Mouse (Mus musculus): ENCODE results near the gene Prkn.

Gene Prkn

DNA sequence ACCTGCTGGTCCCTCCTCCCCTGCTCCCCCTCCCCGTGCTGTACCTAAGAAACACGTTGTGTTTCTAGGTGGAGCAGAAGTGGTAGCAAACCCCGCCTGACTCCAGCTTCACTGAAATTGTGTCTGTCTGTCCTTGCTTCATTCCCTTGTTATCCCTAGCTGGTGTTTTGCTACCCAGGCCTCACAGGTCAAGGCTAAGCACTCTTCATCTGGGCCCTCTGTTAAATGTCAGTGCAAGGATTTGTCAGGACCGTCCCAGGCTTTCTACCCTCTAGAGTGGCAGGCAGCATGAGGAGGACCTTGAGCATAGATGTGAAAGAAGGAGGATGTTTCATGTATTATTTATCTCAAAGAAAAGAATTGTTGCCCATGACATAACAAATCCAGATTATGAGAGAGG, 388.8 kb downstream of the Prkn start:
- in situ Hi-C loops (cut with MboI; ENCODE audit: low pct_unique_long_range_greater_than_20kb in 1 of 2, low sequenced_read_pairs in 2 of 2, unreplicated experiment in 1 of 2), result no loop called here

DNA sequence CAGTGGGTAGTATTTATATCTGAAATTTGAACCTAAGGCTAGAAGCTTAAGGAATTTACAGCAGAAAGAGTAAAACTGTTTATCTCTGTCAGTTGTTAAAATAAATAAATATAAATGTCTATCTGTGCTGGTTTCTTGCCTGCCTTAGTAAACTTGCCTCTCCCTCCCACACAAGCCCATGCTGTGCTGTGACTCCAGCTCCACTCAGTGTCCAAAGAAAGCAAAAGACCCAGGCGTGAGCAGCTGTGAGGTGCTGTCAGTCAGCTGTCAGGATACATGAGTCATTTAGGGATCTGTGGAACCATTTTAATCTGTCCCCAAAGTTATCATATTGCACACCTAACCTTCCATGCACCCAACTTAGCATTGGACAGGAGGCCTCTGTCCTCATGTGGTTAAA, 389.2 kb downstream of the Prkn start:
- in situ Hi-C loops (cut with MboI; ENCODE audit: low pct_unique_long_range_greater_than_20kb in 1 of 2, low sequenced_read_pairs in 2 of 2, unreplicated experiment in 1 of 2), result no loop called here

DNA sequence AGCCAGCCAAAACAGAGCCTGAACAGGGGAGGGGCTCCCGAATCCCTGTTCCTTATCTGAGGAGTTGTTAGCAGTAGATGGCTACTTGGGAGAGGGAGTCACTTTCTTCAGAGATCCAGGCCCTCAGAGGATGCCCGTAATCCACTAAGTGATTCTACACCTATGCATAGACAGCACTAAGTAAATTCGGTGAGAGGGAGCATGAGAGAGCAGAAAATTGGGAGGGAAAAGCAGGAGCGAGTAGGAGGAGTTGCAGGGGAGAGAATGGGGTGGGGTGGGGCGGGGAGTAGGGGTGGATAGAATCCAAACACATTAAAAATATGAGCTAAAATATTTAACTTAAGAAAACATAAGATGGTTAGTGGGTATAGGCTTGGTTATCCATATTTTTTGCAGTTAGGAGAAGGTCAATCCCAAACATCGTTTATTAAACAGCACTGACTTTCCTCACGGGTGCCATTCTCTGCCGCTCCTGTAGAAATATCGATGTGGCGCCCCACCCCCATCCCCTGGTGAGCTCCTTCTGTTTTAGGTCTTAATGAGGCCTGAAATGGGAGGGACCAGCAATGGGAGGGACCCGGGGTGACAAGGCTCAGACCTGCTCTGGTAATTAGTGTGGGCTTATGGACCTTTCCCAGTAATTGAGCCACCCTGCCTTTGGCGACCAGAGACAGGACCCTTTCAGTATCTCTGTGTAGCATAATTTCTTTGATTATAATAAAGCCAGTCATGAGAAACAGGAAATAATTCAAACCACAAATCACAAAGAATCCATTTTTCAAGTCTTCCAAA, 390.6 kb downstream of the Prkn start:
- in situ Hi-C loops (cut with MboI; ENCODE audit: low pct_unique_long_range_greater_than_20kb in 1 of 2, low sequenced_read_pairs in 2 of 2, unreplicated experiment in 1 of 2), result no loop called here

DNA sequence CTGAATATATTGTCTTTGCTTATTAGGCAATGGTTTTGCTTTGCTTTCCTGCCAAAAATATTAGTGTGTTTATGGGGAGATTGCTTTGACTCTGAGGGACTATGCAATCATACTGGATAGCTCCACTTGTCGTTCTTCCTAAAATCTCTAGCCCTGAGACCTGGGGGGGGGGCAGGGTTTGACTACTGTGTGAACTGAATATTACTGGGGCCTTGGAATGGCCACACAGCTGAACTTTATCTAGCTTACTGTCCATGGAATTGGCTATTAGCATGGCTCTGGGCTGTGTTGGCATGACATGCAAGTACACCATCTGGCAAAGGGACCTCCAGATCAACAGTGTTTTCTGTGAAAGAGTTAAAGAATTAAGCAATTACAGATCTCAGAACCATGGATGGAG, 395.1 kb downstream of the Prkn start:
- in situ Hi-C loops (cut with MboI; ENCODE audit: low pct_unique_long_range_greater_than_20kb in 1 of 2, low sequenced_read_pairs in 2 of 2, unreplicated experiment in 1 of 2), result no loop called here

DNA sequence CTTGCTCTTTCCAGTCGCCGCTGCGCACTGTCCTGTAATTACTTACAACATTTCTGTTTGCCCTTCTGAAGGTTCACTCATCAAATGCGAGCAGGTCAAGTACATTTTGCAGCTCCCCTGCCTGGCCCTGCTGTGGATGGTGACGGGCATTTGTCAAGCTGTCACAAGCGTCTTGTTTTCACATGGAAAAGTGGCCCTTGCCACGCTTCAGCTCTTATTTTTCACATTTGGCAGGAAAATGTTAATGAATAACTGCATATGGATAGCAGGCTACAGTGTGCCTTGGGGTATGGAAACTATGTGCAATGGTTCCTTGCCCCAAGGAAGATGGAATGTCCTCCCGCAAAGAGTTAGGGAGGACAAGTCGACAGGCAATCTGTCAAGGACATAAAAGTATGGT, 404.9 kb downstream of the Prkn start:
- in situ Hi-C loops (cut with MboI; ENCODE audit: low pct_unique_long_range_greater_than_20kb in 1 of 2, low sequenced_read_pairs in 2 of 2, unreplicated experiment in 1 of 2), result no loop called here

DNA sequence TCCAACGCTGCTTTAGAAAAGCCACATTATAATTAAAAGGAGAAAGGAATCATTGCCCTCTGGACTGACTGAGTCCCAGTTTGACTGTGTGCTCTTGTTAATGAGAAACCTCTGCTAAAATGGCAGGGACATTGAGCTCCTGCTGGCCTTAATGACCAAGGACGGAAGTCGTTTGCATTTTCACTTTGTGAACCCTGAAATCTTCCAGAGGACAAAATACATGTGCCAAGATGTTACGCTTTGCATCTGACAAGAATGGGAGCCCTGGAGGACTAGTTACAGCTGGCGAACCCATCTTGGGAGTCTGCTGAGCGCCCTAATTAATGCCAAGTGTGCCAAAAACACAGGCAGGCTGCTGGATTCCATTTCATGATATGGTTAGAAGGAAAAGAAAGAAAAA, 409.0 kb downstream of the Prkn start:
- in situ Hi-C loops (cut with MboI; ENCODE audit: low pct_unique_long_range_greater_than_20kb in 1 of 2, low sequenced_read_pairs in 2 of 2, unreplicated experiment in 1 of 2), result no loop called here

DNA sequence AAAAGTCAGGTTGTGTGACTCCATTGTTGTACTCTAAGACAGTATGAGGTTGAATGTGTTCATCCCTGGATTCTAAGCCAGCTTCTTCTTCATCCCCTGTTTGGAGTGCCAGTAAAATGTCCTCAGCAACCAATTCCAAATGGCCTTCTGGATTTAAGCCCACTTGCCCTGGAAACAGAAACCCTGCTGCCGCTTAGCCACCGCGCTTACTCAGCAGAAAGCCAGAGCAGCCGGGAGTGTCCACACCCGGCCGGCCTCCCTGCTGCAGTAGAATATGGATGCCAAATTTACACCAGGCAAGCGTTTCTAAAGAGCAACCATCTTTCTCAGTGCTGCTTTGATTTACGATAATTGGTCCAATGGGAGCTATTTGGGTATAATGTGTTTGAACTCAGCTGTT, 420.5 kb downstream of the Prkn start:
- in situ Hi-C loops (cut with MboI; ENCODE audit: low pct_unique_long_range_greater_than_20kb in 1 of 2, low sequenced_read_pairs in 2 of 2, unreplicated experiment in 1 of 2), result no loop called here

DNA sequence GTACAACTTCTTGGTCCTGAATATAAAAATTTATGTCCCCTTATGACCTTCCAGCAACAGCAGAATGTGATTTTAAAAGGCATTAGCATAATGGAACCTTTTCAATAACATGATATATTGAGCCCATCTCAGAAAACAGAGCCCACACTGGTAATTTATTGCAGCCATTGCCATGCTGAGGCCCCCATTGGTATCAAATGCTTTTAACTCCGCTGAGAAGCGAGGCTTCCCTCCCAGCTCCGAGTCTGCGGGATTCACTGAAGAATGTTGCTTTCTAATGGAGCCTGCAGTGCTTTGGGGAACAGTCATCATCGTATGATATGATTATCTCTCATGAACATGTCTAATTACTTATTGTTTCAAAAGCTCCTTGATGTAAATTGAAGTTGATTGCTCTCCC, 421.5 kb downstream of the Prkn start:
- in situ Hi-C loops (cut with MboI; ENCODE audit: low pct_unique_long_range_greater_than_20kb in 1 of 2, low sequenced_read_pairs in 2 of 2, unreplicated experiment in 1 of 2), result no loop called here

DNA sequence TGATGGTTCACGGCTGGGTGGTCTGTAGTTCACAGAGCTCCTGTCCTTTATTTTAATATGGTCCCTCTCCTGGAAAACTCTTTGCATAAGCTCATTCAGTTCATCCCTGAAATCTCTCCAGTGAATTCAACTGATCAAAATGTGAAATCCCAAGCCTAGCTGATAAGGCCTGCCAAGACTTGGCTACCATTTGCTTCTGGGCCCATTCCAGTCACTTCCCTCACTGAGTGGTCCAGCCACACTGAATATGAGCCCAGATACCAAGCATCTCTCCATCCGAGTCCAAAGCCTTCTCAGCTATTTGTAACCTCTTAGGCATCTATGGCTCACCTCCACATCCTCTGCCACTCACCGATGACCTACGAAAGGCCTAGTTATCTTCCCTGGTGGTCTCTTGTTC, 427.8 kb downstream of the Prkn start:
- in situ Hi-C loops (cut with MboI; ENCODE audit: low pct_unique_long_range_greater_than_20kb in 1 of 2, low sequenced_read_pairs in 2 of 2, unreplicated experiment in 1 of 2), result no loop called here

DNA sequence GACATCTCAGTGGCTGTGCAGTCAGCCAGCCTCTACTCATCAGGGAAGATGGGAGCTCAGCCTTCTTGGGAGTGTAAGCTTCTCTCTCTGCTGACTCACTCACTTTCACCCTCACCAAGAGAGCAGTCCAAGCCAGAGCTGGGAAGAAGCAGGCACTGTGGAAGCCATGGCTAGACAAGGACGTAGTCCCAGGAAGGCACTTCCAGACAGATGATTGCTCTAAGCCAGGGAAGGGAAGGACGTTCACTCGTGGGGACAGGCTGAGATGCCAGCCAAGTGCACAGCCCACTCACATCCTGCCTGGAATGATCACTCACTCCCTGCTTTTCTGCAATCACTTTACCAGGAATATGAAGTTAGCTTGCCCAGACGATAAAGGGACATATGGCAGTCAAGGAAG, 430.0 kb downstream of the Prkn start:
- in situ Hi-C loops (cut with MboI; ENCODE audit: low pct_unique_long_range_greater_than_20kb in 1 of 2, low sequenced_read_pairs in 2 of 2, unreplicated experiment in 1 of 2), result no loop called here

DNA sequence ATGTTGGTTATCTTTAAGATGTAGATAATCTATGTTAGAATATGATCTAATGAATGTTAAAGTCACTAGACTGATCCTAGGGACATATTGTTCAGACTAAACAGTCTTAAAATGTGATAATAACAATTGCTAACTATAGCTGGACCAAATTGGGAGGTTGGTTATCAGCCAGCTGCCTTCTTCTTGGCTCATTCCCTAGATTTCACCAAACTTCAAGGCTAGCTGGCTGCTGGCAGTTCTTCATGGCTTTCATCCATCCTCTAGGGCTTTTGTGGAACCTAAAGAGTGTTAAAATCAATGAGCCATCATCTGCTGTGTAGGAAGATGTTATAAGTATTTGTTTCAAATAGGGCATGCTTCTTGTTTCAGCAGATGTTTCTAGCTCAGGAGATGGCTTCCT, 431.7 kb downstream of the Prkn start:
- in situ Hi-C loops (cut with MboI; ENCODE audit: low pct_unique_long_range_greater_than_20kb in 1 of 2, low sequenced_read_pairs in 2 of 2, unreplicated experiment in 1 of 2), result no loop called here

DNA sequence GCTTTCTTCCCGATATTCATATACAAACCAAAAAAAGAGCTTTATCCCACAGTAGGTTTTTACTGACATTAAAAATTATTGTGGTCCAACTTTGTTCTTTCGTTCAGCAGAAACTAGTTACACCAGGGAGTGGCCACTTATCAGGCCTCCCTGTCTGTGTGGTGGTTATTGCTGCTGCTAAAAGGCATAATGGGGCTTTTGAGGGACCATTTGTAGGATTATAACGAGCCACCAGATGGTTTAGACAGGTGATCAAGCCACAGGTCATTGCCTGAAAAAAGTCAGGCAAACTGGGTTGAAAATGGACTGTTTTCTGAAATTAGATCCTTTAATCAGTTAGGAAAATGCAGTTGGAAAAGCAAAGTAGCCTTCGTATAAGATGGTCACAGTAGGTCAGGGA, 444.1 kb downstream of the Prkn start:
- in situ Hi-C loops (cut with MboI; ENCODE audit: low pct_unique_long_range_greater_than_20kb in 1 of 2, low sequenced_read_pairs in 2 of 2, unreplicated experiment in 1 of 2), result no loop called here

DNA sequence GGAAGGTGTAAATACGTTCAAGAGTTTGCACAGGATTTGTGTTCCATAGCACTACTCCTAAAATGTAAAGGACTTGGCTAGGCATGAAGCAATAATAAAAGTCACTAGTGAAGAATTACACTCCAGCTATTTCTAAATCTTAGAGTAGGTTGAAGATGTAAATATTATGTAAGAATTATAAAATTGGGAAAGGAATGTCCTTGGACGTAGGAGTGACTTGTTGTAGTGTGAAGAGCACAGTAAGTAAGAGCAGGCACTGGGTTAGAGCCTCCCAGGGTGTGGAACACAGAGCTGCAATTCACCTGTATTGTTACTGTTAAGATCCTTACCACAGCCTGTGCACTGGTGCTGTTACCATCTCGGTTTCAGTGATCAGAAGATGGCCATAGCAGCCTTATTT, 450.0 kb downstream of the Prkn start:
- in situ Hi-C loops (cut with MboI; ENCODE audit: low pct_unique_long_range_greater_than_20kb in 1 of 2, low sequenced_read_pairs in 2 of 2, unreplicated experiment in 1 of 2), result no loop called here

DNA sequence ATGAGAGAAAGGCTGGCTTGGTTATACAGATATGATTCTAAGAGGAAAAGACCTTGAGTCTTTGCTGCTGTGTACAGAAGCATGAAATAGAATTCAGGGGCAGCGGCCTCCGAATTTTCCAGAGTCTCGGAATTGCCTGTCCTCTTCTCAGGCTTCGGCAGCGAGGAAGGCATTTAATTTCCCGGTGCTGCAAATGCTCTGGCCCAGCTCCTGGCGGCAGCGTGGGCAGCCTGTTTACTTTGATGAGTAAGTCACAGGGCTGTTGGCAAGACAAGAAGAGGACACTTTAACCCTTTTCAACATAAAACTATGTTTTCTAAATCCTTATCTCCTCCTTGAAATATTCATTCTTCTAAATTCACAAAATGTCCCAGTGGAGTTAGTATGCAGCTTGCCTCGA, 462.9 kb downstream of the Prkn start:
- in situ Hi-C loops (cut with MboI; ENCODE audit: low pct_unique_long_range_greater_than_20kb in 1 of 2, low sequenced_read_pairs in 2 of 2, unreplicated experiment in 1 of 2), result no loop called here

DNA sequence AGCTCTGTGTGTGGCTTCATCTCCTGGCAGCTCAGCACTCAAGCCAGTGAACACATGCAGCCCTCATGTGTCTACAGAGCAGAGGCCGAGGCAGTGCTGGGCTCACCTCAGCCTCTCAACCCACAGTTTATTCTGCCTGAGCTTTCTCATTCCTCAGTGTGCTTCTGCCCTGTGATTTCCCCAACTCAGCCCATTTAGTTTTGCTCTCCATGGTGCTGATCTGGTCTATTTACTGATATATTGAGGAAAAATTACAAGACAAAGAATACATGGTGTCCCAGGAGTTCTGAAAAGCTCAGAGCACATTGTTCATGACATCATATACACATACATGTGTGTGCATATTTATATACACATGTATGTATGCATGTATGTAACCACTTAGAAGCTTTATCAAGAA, 469.7 kb downstream of the Prkn start:
- in situ Hi-C loops (cut with MboI; ENCODE audit: low pct_unique_long_range_greater_than_20kb in 1 of 2, low sequenced_read_pairs in 2 of 2, unreplicated experiment in 1 of 2), result no loop called here

DNA sequence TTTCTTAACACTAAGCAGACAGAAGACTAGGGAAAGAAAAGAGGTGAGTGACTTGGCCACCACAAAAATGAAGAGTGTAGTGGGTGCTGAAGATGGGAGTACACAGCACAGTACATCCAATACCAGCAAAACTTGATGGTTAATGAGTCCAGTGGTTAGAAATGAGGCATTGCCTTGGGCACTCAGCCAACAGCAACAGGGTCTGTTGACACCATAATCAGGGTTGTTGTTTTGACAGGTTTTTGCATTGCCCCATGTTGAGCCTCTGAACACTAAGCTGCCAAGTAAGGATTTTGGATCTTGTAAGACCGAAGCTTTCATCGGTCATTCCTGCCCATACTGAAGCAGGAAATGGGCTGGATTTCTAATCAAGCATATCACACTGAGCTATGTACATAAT, 474.0 kb downstream of the Prkn start:
- in situ Hi-C loops (cut with MboI; ENCODE audit: low pct_unique_long_range_greater_than_20kb in 1 of 2, low sequenced_read_pairs in 2 of 2, unreplicated experiment in 1 of 2), result no loop called here

DNA sequence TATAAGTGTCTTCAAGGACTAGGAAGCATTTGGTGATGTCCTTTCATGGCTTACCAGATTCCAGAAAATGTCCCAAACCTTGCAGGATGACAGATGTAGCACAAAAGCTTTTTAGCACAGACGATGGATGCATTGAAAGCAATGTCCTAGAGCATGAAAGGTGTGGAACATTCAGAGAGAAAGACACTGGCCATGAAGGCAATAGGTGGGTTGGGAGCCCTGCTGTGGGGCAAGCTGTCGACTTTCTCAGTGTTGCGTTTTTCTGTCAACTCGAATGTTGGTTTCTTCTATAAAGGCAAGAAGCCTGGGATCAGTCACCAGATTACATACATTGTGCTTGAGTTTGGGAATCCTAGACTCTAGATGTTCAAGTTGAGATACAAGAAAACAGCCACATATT, 475.5 kb downstream of the Prkn start:
- in situ Hi-C loops (cut with MboI; ENCODE audit: low pct_unique_long_range_greater_than_20kb in 1 of 2, low sequenced_read_pairs in 2 of 2, unreplicated experiment in 1 of 2), result no loop called here

DNA sequence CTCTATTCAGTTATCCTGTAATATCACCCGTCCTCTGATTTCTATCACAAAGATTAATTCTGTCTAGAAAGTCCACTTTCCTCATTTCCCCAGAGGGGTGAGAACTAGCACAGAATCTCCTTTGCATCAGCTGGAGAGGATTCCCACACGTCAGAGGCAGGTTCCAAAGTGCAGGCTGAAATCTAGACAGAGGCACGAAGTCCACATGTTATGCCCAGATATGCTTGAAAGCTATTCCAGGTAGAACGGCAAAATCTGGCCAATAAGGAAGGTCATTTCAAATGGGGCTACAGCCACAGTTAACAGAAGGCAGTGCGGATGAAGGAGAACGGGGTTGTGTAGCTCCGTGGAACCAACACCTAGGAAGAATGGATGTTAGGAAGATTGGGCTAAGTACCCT, 478.8 kb downstream of the Prkn start:
- in situ Hi-C loops (cut with MboI; ENCODE audit: low pct_unique_long_range_greater_than_20kb in 1 of 2, low sequenced_read_pairs in 2 of 2, unreplicated experiment in 1 of 2), result no loop called here

DNA sequence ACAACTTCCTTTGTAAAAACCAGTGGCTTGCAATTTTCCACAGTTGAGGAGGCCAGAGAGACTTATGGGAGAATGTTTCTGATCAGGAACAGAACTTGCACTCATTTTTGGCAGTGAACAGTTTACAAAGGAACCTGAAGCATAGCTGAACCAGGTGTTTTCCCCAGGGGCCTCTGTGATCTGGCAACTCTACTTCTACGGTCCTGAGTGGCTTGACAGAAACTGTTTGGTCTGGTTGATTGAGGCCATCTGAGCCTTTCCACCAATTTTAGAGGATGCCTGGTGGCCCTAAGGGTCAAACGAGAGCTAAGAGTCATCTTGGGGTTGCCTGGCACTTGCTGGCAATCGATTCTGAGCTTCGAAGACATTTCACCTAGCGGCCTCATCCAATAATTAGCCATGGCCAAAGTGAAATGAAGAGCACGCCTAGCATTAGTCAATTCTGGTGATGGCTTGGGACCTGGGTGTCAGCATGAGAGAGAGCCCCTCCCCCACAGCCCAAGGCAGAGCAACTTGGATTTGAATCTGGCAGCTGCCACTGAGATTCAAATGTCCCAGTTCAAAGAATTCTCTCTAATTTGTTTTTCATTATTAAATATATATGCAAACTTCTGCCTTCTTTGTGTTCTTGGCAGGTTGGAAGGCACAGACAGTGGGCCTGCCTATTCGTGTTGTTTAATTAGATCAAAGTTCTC, 479.6 kb downstream of the Prkn start:
- in situ Hi-C loops (cut with MboI; ENCODE audit: low pct_unique_long_range_greater_than_20kb in 1 of 2, low sequenced_read_pairs in 2 of 2, unreplicated experiment in 1 of 2), result no loop called here

DNA sequence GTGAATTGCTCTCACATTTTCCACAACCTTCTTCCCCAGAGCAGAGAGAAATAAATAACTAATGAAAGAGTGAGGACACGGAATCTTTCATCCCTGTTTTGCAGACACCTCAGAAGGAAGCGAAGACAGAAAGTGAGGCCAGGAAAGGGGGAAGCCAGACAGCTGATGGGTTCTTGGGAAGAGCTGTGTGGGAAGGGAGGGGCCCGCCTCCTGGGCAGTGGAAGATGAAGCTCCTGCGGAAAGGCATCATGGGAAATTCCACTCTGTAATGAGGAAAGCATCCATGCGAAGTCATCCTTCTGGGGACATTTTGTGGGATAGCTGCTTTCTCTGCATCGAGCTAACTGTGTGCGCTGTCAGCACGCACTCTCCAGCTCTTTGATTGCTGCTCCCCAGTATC, 491.9 kb downstream of the Prkn start:
- in situ Hi-C loops (cut with MboI; ENCODE audit: low pct_unique_long_range_greater_than_20kb in 1 of 2, low sequenced_read_pairs in 2 of 2, unreplicated experiment in 1 of 2), result no loop called here
